Mouse (Mus musculus): ENCODE measurements around the gene Nfkb1. TPM values are rescaled to one million over a fixed set of nuclear protein-coding genes. Genes with fewer than 3 reads are reported as not detected.

Gene Nfkb1
- total and polyA plus RNA-seq, 3 experiments: 271 to 369 (median 346) TPM

GRCm38 (mm10) chr3:135688970-135689772 lies 2.2 kb downstream of the Nfkb1 start:
- Histone ChIP-seq H3K4me2 (ENCODE audit: insufficient read depth, low read depth, poor library complexity, severe bottlenecking) (peak overlapping the region; percentile 99), H3K79me2 (replicated peaks; ENCODE audit: control insufficient read depth, extremely low read depth, insufficient read depth, poor library complexity, severe bottlenecking) (peaks cover 63% of the 10 kb centered on the region), H3K36me3 (replicated peaks in 1 of 2; ENCODE audit: control insufficient read depth in 1 of 2, insufficient read depth in 1 of 2, low read length in 1 of 2) (peaks cover 0 to 16% of the 10 kb centered on the region in 2 experiments), H3K27ac (ENCODE audit: insufficient read depth, low read depth) (peak overlapping the region; percentile 5; the same call in 1 of the 2 replicates), H3K4me3 (replicated peaks in 1 of 3; ENCODE audit: low read depth in 2 of 3, low read length in 2 of 3, poor library complexity in 1 of 3) (peak overlapping the region; percentile 74 to 93 (median 84)), H3K9me3 (replicated peaks; ENCODE audit: low read length) (no peaks in the 10 kb centered on the region), H3K4me1 (ENCODE audit: control insufficient read depth in 1 of 2, insufficient read depth in 2 of 2) (peaks cover 14 to 55% of the 10 kb centered on the region in 2 experiments), H3K27me3 (replicated peaks) (no peaks in the 10 kb centered on the region), H3K9ac (ENCODE audit: insufficient read depth, low read depth) (peak overlapping the region; percentile 99)
- dilution Hi-C loops (cut with MboI; ENCODE audit: extremely low pct_ligation_motif_present, extremely low pct_unique_long_range_greater_than_20kb, low sequenced_read_pairs) (no loop called here), in situ Hi-C loops (cut with MboI; ENCODE audit: low pct_ligation_motif_present, low pct_unique_long_range_greater_than_20kb, low sequenced_read_pairs) (no loop called here)
- peak; percentile 84 for DNase-seq (ENCODE audit: extremely low read depth)
- TF ChIP-seq ZMIZ1 (IDR thresholded peaks at IDR 0.05; ENCODE audit: low read depth, low read length): no peak
- TF ChIP-seq KAT2A (IDR thresholded peaks at IDR 0.05; ENCODE audit: insufficient replicate concordance, low read length): no peak
- TF ChIP-seq NELFE (IDR thresholded peaks at IDR 0.05; ENCODE audit: low read depth, low read length): no peak
- TF ChIP-seq USF2 (conservative IDR thresholded peaks at IDR 0.05; ENCODE audit: low read depth, low read length): no peak
- no peak for TF ChIP-seq JUN (IDR thresholded peaks at IDR 0.05; ENCODE audit: insufficient read depth, low read depth, low read length)
- no peak for TF ChIP-seq CHD2 (IDR thresholded peaks at IDR 0.05; ENCODE audit: low read length)
- no peak for TF ChIP-seq ZNF384 (IDR thresholded peaks at IDR 0.05; ENCODE audit: low read depth, low read length)
- TF ChIP-seq RAD21 (IDR thresholded peaks at IDR 0.05; ENCODE audit: low read depth, low read length): no peak
- no peak for TF ChIP-seq TBP (conservative IDR thresholded peaks at IDR 0.05; ENCODE audit: low read depth, low read length)
- TF ChIP-seq ZC3H11A (IDR thresholded peaks at IDR 0.05; ENCODE audit: low read depth, low read length): no peak
- no peak for TF ChIP-seq CTCF (conservative IDR thresholded peaks at IDR 0.05 in 1 of 2, IDR thresholded peaks at IDR 0.05 in 1 of 2; ENCODE audit: low read depth in 2 of 2, low read length in 2 of 2)
- 0 out of 2 replicates have a peak, but pooled peaks have one; percentile 11 for TF ChIP-seq ETS1 (conservative IDR thresholded peaks at IDR 0.05; ENCODE audit: low read depth, low read length)
- TF ChIP-seq BHLHE40 (IDR thresholded peaks at IDR 0.05; ENCODE audit: low read depth, low read length): no peak
- TF ChIP-seq POLR2A (IDR thresholded peaks at IDR 0.05; ENCODE audit: low read depth, low read length): no peak; the same call in none of the 2 replicates
- TF ChIP-seq RCOR1 (conservative IDR thresholded peaks at IDR 0.05; ENCODE audit: low read depth, low read length): no peak
- peak; percentile 32; the same call in 1 of the 2 replicates for TF ChIP-seq MXI1 (IDR thresholded peaks at IDR 0.05; ENCODE audit: low read depth, low read length)
- no peak for TF ChIP-seq TCF12 (IDR thresholded peaks at IDR 0.05; ENCODE audit: low read depth, low read length)
- TF ChIP-seq SMC3 (IDR thresholded peaks at IDR 0.05; ENCODE audit: low read depth, low read length): no peak
- no peak for TF ChIP-seq USF1 (IDR thresholded peaks at IDR 0.05; ENCODE audit: low read depth, low read length)
- TF ChIP-seq MAZ (IDR thresholded peaks at IDR 0.05; ENCODE audit: low read depth, low read length): peak; percentile 26; the same call in 1 of the 2 replicates
- peak; percentile 18; the same call in 1 of the 2 replicates for TF ChIP-seq EP300 (IDR thresholded peaks at IDR 0.05; ENCODE audit: low read length)
- no peak for TF ChIP-seq E2F4 (IDR thresholded peaks at IDR 0.05; ENCODE audit: insufficient replicate concordance, low read depth, low read length)
- TF ChIP-seq CHD1 (IDR thresholded peaks at IDR 0.05; ENCODE audit: low read depth, low read length): 0 out of 2 replicates have a peak, but pooled peaks have one; percentile 72
- no peak for TF ChIP-seq MEF2A (IDR thresholded peaks at IDR 0.05; ENCODE audit: borderline replicate concordance, low read depth, low read length)
- TF ChIP-seq MYC (IDR thresholded peaks at IDR 0.05; ENCODE audit: low read depth, low read length): 0 out of 2 replicates have a peak, but pooled peaks have one; percentile 39
- peak; percentile 12; the same call in 1 of the 2 replicates for TF ChIP-seq SIN3A (IDR thresholded peaks at IDR 0.05; ENCODE audit: low read length)
- no peak for TF ChIP-seq JUND (conservative IDR thresholded peaks at IDR 0.05; ENCODE audit: low read depth, low read length)
- TF ChIP-seq MAX (IDR thresholded peaks at IDR 0.05; ENCODE audit: low read length): no peak
- TF ChIP-seq IRF4 (IDR thresholded peaks at IDR 0.05; ENCODE audit: low read depth, low read length): 0 out of 2 replicates have a peak, but pooled peaks have one; percentile 21
- TF ChIP-seq UBTF (IDR thresholded peaks at IDR 0.05; ENCODE audit: low read depth, low read length): 0 out of 2 replicates have a peak, but pooled peaks have one; percentile 17
- no peak for TF ChIP-seq ELF1 (IDR thresholded peaks at IDR 0.05; ENCODE audit: low read depth, low read length)
- no peak for TF ChIP-seq HCFC1 (IDR thresholded peaks at IDR 0.05; ENCODE audit: low read depth, low read length)
- no peak for TF ChIP-seq ZKSCAN1 (IDR thresholded peaks at IDR 0.05; ENCODE audit: borderline replicate concordance, low read depth, low read length)
- TF ChIP-seq POLR2AphosphoS2 (IDR thresholded peaks at IDR 0.05; ENCODE audit: low read depth, low read length): no peak
- TF ChIP-seq MAFK (IDR thresholded peaks at IDR 0.05; ENCODE audit: insufficient replicate concordance, low read length): no peak; the same call in 1 of the 2 replicates
- no peak for TF ChIP-seq NRF1 (IDR thresholded peaks at IDR 0.05; ENCODE audit: low read depth, low read length)
- no peak for TF ChIP-seq PAX5 (IDR thresholded peaks at IDR 0.05; ENCODE audit: low read length)
- TF ChIP-seq GABPA (IDR thresholded peaks at IDR 0.05; ENCODE audit: insufficient replicate concordance, low read depth, low read length): no peak

Data from CH12.LX (cell line).